Mouse (Mus musculus) c-Kit-positive CD71-positive TER-119-positive erythroid progenitor cells, embryonic 14.5 days (primary cell): ENCODE data around the gene Crabp2.
A peak's percentile ranks its signal among the peaks of the same experiment; 100 is the strongest.

Experiments
- DNase-seq: peaks from one replicate; pipeline ENCODE4 v3.0.0-alpha.2; 2013; ENCODE audit warnings: low spot score

Crabp2 gene

GRCm38 (mm10) chr3:87985505-87986320 lies 37.2 kb downstream of the Crabp2 start:
- no peak for DNase-seq

GRCm38 (mm10) chr3:87986868-87987267 lies 38.4 kb downstream of the Crabp2 start:
- DNase-seq: peak; percentile 85

DNA sequence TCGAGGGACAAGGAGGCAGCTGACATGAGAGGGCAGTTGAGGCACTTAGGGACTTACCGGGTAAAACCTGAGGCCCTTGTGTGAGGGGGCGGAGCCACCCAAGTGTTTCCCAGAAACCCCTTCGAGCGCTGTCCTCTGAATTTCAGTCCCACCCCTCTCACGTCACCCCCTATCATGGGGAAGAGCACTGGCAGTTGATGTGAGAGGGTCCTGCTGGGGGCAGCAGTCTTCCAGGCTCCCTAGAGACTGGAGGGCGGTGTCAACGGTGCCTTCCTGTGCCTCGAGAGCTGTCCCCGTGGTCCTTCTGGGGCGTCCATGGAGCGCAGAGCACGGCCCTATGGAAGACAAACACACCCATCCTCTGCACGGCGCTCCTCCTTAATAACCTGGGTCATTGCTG lies 39.2 kb downstream of the Crabp2 start:
- peak; percentile 36 for DNase-seq

DNA sequence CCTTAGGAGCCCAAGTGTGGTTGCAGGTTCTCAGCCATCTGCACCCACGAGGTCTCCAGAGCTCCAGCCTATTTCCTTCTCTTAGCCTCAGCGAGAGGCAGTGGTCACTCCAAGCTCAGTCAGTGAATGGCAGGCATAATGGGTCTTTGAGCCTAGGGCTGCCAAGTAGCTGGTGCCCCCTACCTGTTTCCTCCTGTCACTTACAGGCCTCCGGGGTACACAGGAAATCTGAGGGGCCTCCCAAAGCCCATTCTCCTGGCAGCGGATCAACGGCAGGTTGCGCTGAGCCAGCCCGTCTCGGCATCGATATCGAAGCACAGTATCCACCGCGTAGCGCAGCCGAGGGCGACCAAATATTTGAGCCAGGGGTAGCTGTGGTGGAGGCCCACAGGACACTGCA lies 39.6 kb downstream of the Crabp2 start:
- DNase-seq: no peak

GRCm38 (mm10) chr3:87989935-87990334 lies 41.5 kb downstream of the Crabp2 start:
- no peak for DNase-seq

- DNase-seq: peak; percentile 32
Measured at GRCm38 (mm10) chr3:87993436-87993835, 45.0 kb downstream of the Crabp2 start.

- DNase-seq: no peak
Measured at GRCm38 (mm10) chr3:87995331-87995730, 46.9 kb downstream of the Crabp2 start.

DNA sequence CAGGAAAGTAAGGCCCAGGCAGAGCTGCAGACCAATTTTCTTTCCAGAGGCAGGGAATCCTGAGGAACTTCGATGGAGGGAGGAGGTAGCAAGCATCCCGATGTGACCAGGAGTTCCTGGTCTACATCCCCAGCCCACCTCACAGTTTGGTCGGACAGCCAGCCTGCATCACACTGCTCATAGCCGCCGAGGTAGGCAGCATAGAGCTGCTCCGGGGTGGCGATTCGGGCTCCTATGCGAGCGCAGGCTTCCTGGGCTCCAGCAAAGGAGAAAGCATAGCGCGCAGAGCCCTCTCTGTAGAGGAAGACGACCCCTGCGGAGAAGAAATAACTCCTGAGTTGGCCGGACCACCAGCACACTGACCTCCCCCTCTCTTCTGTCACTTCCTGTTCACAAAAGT lies 47.9 kb downstream of the Crabp2 start:
- DNase-seq: no peak

- DNase-seq: no peak
Measured at GRCm38 (mm10) chr3:87996971-87997614, 48.6 kb downstream of the Crabp2 start.

DNA sequence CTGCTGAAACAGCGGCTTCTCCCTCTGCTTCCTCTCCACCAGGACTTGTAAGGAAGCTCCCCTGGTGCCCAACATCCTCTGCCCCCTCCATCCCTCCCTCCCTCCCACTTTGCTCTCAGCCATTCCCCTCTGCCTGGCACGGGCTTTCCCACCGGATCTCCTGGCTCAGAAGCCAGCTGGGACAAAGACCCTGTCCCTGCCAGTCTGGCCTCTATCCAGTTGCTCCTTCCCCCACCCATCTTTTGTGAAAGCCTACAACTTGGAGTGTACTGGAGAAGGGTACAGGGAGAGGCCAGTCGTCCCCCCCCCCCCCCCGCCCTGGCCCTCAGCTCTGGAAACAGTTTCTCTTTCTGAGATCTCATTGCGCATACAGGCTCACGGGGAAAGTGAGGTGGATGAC lies 50.3 kb downstream of the Crabp2 start:
- no peak for DNase-seq

- DNase-seq: no peak
Measured at GRCm38 (mm10) chr3:87999243-87999895, 50.9 kb downstream of the Crabp2 start.

GRCm38 (mm10) chr3:88000181-88000580 lies 51.7 kb downstream of the Crabp2 start, which contains the start of gene Bcan:
Bcan (minus strand) TSS chr3:88000230.
- no peak for DNase-seq

DNA sequence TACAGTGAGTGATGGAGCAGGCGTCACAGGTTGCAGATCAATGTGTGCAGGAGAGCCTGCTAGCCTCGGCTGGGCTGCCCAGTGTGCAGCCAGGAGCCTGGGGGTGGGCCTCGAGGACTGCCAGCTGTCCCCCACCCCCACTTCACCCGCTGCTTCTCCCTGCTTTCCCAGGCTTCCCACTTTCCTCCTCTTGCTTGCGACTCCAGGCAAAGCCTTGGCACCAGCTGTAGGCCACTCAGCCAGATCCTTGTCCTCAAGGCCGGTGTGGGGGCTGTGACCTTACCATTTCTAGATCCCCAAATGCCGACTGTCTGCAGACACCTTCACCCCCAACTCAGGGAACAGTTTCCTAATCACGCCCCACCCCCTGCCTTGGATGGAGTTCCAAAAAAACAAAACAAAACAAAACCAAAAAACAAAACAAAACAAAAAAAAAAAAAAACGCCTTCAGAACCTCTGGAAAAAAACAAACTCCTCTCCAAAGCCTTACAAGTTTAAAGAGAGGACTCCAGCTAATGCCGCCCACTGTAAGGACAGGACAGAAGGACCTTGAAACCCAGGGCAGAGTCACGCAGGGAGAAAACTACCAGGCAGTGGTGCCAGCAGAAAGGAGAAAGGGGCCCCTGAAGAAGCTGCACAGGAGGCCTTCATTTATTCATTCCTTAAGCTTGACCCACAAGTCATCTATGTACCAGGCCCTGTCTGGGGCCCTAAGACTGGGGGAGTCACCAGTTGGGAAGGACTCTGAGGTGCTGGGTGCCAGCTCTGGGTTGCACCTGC lies 52.5 kb downstream of the Crabp2 start:
- no peak for DNase-seq

DNA sequence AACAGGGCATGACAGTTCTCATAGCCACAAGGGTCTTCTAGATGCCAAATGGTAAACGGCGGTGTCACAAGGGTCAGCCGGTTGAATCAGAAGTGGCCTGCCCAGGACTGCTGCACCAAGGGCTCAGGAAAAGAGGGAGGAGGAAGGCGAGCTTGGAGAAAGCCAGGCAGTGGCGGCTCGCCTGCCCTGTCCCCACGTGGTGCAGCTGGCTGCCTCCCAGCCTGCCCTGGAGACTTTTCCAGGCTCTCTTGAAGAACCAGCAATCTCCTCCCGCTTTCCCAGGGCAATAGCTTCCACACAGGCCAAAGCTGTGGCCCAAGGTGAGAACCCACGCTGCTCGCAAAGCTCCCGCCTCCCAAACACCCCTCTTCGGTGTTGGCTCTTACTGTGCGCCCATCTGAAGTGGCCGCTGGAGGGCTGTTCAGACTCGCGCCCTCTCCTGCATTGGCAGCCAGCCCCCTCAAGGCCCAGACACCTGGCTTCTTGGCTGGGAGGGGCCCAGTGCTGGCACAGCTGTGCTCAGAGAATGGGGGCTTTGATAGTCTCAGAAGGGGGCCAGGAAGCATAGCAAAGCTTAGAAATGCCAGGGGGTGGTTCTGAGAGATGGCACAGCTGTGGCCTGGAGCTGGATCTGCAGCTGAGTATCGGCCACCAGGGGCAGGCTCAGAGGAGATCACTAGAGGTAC lies 54.0 kb downstream of the Crabp2 start:
- DNase-seq: no peak
